Mouse (Mus musculus) lung, adult 2 months (tissue): ENCODE measurements around the gene Prkx.

ENCODE experiments used
- CTCF ChIP-seq: fragments of 200-500 bp; IDR thresholded peaks from 2 replicates; pipeline ENCODE4 v1.5.1; 2011; ENCODE audit warnings: mild to moderate bottlenecking, low read length, control low read depth; ENCODE audit not compliant: insufficient read depth
- POLR2A ChIP-seq: fragments of 200-500 bp; IDR thresholded peaks from 2 replicates; pipeline ENCODE4 v1.6.1; 2011; ENCODE audit warnings: low read depth, mild to moderate bottlenecking, control low read depth, low read length, borderline replicate concordance; ENCODE audit errors: extremely low read depth

GRCm38 (mm10) chrX:77765153-77765552 is 30.9 kb downstream of the Prkx start:
- no peak for TF ChIP-seq POLR2A
- TF ChIP-seq CTCF: no peak
